Mouse (Mus musculus) central nervous system, embryonic 18 days (tissue): ENCODE data around the gene Tmem98. TPM values are rescaled to one million over a fixed set of nuclear protein-coding genes. Genes with fewer than 3 reads are reported as not detected.

Source experiments
- polyA plus RNA-seq: library from polyadenylated mRNA; depleted of rRNA; stranded (reverse); fragments of >200 nt; gene quantifications from 2 replicates; pipeline ENCODE4 v1.2.3, GENCODE M21; 2012; rRNA removed

Tmem98 gene
- polyA plus RNA-seq: 15.1 and 15.5 TPM in 2 replicates

DNA sequence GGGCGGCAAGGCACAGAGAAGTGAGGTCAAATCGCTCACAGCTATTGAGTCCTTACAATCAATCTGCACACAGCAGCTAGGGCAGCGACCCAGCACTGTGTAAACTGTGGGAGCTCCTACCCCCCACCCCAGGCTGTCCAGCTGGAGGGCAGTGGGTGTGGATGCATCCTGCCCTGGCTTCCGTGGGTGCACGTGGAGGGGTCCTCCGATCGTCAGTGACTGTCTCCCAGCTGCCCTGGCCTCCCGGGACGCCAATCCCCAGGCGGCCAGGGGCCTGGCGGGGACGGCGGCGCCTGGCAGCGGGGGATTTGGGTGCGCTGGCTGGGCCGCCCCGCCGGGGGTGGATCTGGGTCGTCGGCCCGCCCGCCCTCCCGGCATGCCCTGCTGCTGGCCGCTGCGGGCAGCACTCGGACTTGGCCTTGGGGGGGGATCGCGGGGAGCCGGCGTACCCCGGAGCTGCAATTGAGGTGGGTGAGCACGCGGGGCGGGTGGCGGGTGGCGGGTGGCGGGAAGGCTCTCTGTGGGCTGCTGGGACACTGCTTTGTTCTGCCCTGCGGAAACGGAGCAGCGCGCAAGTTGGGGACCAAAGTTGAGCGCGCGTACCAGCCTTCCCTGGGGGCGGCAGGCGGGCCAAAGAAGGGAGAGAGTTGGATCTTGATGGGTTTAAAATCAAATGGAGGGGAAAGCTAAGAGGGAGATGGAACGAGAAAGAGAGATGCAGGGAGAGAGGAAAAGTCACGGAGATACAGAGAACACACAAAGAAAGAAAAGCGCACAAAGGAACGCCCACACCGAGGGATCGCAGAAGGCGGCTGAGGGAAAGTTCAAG, at the start of gene Tmem98:
Gene Tmem98 (plus strand): TSS at position 183 of the 829 bp plus-strand sequence.

DNA sequence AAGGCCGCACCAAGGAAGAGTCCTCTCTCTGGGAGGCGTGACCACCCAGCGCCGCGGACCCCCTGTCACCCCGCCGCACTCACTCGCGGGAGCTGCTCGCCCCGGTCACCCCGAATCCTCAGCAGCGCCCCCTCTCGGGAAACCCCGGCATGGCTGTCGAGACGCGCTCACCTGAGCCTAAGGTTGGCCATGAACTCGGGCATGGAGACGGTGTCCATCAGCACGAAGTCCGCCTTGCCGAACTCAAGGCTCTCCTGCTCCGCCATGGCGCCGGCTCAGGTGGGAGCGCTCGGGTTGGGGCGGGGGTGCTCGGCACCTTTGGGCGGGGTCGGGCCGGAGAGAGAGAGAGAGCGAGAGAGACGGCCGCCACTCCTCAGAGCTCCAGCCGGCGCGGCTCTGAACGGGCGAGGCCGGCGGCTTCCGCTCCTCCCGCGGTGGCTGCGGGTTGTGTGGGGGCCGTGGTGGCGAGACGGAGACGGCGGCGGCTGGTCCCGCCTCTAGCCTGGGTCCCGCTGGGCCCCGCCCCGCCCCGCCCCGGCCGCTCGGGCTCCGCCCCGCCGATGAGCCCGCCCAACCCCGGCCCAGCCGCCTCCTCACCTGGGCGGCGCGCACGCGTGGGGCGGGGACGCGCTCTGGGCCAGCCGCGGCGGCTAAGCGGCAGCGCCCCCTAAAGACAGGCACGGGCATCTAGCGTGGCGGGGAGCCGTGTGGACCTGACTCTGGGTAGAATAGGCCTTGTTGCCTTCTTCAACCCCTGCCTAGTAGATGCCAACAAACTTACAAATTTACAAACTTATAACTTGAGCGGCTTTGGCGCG, 30.2 kb upstream of the Tmem98 start, which contains the start of gene Myo1d:
Gene Myo1d (minus strand): TSS at position 499 of the 818 bp plus-strand sequence.

DNA sequence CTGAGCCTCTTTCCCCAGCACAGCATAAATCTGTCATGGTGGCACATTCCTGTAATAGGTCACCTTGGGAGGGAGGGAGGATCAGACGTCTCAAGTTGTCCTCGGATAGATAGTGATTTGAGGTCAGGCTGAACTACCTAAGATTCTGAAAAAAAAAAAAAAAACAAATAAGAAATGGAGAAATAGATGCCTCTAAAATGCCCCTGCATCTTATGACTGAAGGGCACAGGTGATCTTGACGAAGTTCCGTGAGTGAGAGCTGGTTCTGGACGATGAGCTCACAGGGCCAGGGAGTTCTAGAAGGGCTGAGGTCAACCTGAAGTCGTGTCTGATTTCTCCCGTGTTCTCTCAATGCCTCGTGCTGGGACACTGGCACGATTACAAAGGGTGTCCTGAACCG, 48.1 kb downstream of the Tmem98 start, which contains the start of gene Spaca3:
Gene Spaca3 (plus strand): TSS at position 301 of the 400 bp plus-strand sequence.

Other genes with a start within 250 kb of the Tmem98 start
- 2.3 and 2.4 TPM in 2 replicates for gene Myo1d, start 30.1 kb upstream of the Tmem98 start, polyA plus RNA-seq
- not detected in 2 replicates for gene Spaca3, start 48.2 kb downstream of the Tmem98 start, polyA plus RNA-seq